In genomic region chr5:100178122-100178780, GRCm38 (mm10) we compare ENCODE assay signal across 15 mouse cellular contexts. TPM values are rescaled to one million over a fixed set of nuclear protein-coding genes. Genes with fewer than 3 reads are reported as not detected.
DNase-seq lines count a peak whose midpoint lies in the region; ATAC-seq lines count a peak whose summit lies in the region.
"Had no signal": no experiment of that assay in that cellular context is flagged by ENCODE, and none has a peak within 500 bp of the region (broad histone marks: within the 10 kb centered on the region; RNA-seq: fewer than 3 reads in every experiment).

No protein-coding gene starts in this region.

- peaks cover 12% of the 10 kb centered on the region for H3K27me3 ChIP-seq in hindbrain, embryonic 12.5 days
- peaks cover 55% of the 10 kb centered on the region for H3K27me3 ChIP-seq in hindbrain, embryonic 10.5 days (ENCODE audit: insufficient read depth, poor library complexity, severe bottlenecking)
- H3K27me3 ChIP-seq: kidney, embryonic 15.5 days; limb, embryonic 12.5 days had no signal

- H3K4me2 ChIP-seq in hindbrain, embryonic 12.5 days (replicated peaks): no peak overlapping the region
- H3K4me2 ChIP-seq: kidney, embryonic 15.5 days; limb, embryonic 12.5 days had no signal

- no peak overlapping the region for H3K4me3 ChIP-seq in hindbrain, embryonic 12.5 days
- H3K4me3 ChIP-seq in hindbrain, embryonic 10.5 days: no peak overlapping the region
- H3K4me3 ChIP-seq: kidney, embryonic 15.5 days; limb, embryonic 12.5 days had no signal

- H3K9ac ChIP-seq in hindbrain, embryonic 12.5 days: no peak overlapping the region
- H3K9ac ChIP-seq: kidney, embryonic 15.5 days; limb, embryonic 12.5 days had no signal

- H3K9me3 ChIP-seq in hindbrain, embryonic 12.5 days (replicated peaks): no peaks in the 10 kb centered on the region
- no peaks in the 10 kb centered on the region for H3K9me3 ChIP-seq in hindbrain, embryonic 10.5 days
- H3K9me3 ChIP-seq: kidney, embryonic 15.5 days; limb, embryonic 12.5 days had no signal

- peak; percentile 60 for ATAC-seq in hindbrain, embryonic 12.5 days (ENCODE audit: low FRiP score)
- ATAC-seq in CD4-positive, CD25-positive, alpha-beta regulatory T cell, adult 4 months: no peak
- ATAC-seq: Patski had no signal

- peaks cover 13% of the 10 kb centered on the region; the same call in 1 of the 2 replicates for H3K4me1 ChIP-seq in hindbrain, embryonic 12.5 days
- H3K4me1 ChIP-seq in hindbrain, embryonic 10.5 days (replicated peaks): peaks cover 27% of the 10 kb centered on the region

- DNase-seq in hindbrain, embryonic 10.5 days (ENCODE audit: low spot score): no peak
- DNase-seq in right cerebral cortex, postnatal 10 days (ENCODE audit: low spot score in 2 of 2): peak; percentile 85 to 90
- DNase-seq in right cerebral cortex, postnatal 14 days: no peak
- DNase-seq in layer of hippocampus, postnatal 14 days (ENCODE audit: low spot score in 2 of 2): peak; percentile 67 to 89
- no peak for DNase-seq in thymus, postnatal 4 days
- no peak for DNase-seq in cerebellum, adult 9-10 months
- DNase-seq: adrenal gland, postnatal 36 days; cerebellum, postnatal 36 days; heart, postnatal 14 days had no signal

- 78% methylated on average over 4 of the region's 4 CpGs for WGBS in hindbrain, embryonic 12.5 days
- 82% methylated on average over 4 of the region's 4 CpGs for WGBS in hindbrain, embryonic 10.5 days

- H3K36me3 ChIP-seq in hindbrain, embryonic 12.5 days: no peaks in the 10 kb centered on the region
- no peaks in the 10 kb centered on the region for H3K36me3 ChIP-seq in hindbrain, embryonic 10.5 days
- H3K36me3 ChIP-seq: kidney, embryonic 15.5 days; limb, embryonic 12.5 days had no signal

- no peak overlapping the region for H3K27ac ChIP-seq in hindbrain, embryonic 12.5 days
- H3K27ac ChIP-seq in hindbrain, embryonic 10.5 days: no peak overlapping the region
- H3K27ac ChIP-seq: kidney, embryonic 15.5 days; limb, embryonic 12.5 days had no signal

RNA-seq across cellular contexts. Expression of gene Tmem150c, which starts 18.6 kb away (rescaled TPM):
- polyA plus RNA-seq in hindbrain, embryonic 12.5 days (2016; fragmentation: Nextera tagmentation; extraction: Ambion mirVana): 8.2 and 9.9 TPM in 2 replicates
- polyA plus RNA-seq in hindbrain, embryonic 10.5 days (2016; fragmentation: Nextera tagmentation; extraction: Ambion mirVana): 3.2 and 3.8 TPM in 2 replicates
- 10 to 100 TPM; 69.3 to 71.7 TPM for total RNA-seq in layer of hippocampus, postnatal 14 days (2021)
- polyA plus RNA-seq in CD4-positive, CD25-positive, alpha-beta regulatory T cell, adult 4 months (2017; shearing (Covaris generic)): not detected
- polyA plus RNA-seq: C2C12, Patski had no signal

Comparison
In these comparisons a context has a peak if more than half of its experiments do, and no peak if none do; other contexts are left out.
1. DNase-seq: peak in right cerebral cortex, postnatal 10 days (2 of 2) and layer of hippocampus, postnatal 14 days (2 of 2); none in hindbrain, embryonic 10.5 days (single experiment), right cerebral cortex, postnatal 14 days (single experiment), thymus, postnatal 4 days (single experiment) and cerebellum, adult 9-10 months (single experiment).